Mouse (Mus musculus) CD4-positive, CD25-positive, alpha-beta regulatory T cell, adult 2 months (primary cell): Measurements from ENCODE around the gene C2cd3.

Source experiments
- DNase-seq: peaks from one replicate; pipeline ENCODE4 v3.0.0-alpha.2; 2012; ENCODE audit warnings: low read depth, low spot score

The C2cd3 gene

GRCm38 (mm10) chr7:100371495-100372451 is at the start of gene C2cd3, which contains the start of gene Ppme1:
C2cd3 (plus strand) TSS chr7:100372233.
Ppme1 (minus strand) TSS chr7:100372307.
- DNase-seq, result peak; percentile 98

- no peak for DNase-seq
Measured at GRCm38 (mm10) chr7:100323721-100324120, 48.3 kb upstream of the C2cd3 start.

GRCm38 (mm10) chr7:100325482-100325881 is 46.6 kb upstream of the C2cd3 start:
- DNase-seq, result peak; percentile 35

GRCm38 (mm10) chr7:100327514-100327913 is 44.5 kb upstream of the C2cd3 start:
- DNase-seq, result no peak

- no peak for DNase-seq
Measured at GRCm38 (mm10) chr7:100328636-100329035, 43.4 kb upstream of the C2cd3 start.

- DNase-seq, result no peak
Measured at GRCm38 (mm10) chr7:100331269-100331668, 40.8 kb upstream of the C2cd3 start.

- DNase-seq, result no peak
Measured at GRCm38 (mm10) chr7:100335921-100336320, 36.1 kb upstream of the C2cd3 start.

- no peak for DNase-seq
Measured at GRCm38 (mm10) chr7:100354984-100355383, 17.0 kb upstream of the C2cd3 start.

- DNase-seq, result no peak
Measured at GRCm38 (mm10) chr7:100356324-100356723, 15.7 kb upstream of the C2cd3 start.

GRCm38 (mm10) chr7:100356768-100357167 is 15.3 kb upstream of the C2cd3 start:
- no peak for DNase-seq

- no peak for DNase-seq
Measured at GRCm38 (mm10) chr7:100357856-100358255, 14.2 kb upstream of the C2cd3 start.

GRCm38 (mm10) chr7:100363162-100363561 is 8.9 kb upstream of the C2cd3 start:
- no peak for DNase-seq

GRCm38 (mm10) chr7:100364888-100365287 is 7.1 kb upstream of the C2cd3 start:
- no peak for DNase-seq

GRCm38 (mm10) chr7:100372452-100372980 is 483 bp downstream of the C2cd3 start:
- peak; percentile 57 for DNase-seq

- DNase-seq, result no peak
Measured at GRCm38 (mm10) chr7:100378257-100378656, 6.2 kb downstream of the C2cd3 start.

GRCm38 (mm10) chr7:100381161-100381560 is 9.1 kb downstream of the C2cd3 start:
- DNase-seq, result no peak

GRCm38 (mm10) chr7:100383207-100383606 is 11.2 kb downstream of the C2cd3 start:
- DNase-seq, result no peak

- no peak for DNase-seq
Measured at GRCm38 (mm10) chr7:100388174-100388573, 16.1 kb downstream of the C2cd3 start.

GRCm38 (mm10) chr7:100390166-100390565 is 18.1 kb downstream of the C2cd3 start:
- DNase-seq, result no peak

GRCm38 (mm10) chr7:100392265-100392664 is 20.2 kb downstream of the C2cd3 start:
- DNase-seq, result no peak

- DNase-seq, result no peak
Measured at GRCm38 (mm10) chr7:100399231-100399913, 27.3 kb downstream of the C2cd3 start.

- DNase-seq, result no peak
Measured at GRCm38 (mm10) chr7:100400899-100401539, 29.0 kb downstream of the C2cd3 start.
